Mouse (Mus musculus): ENCODE measurements at regions not wholly inside any gene's neighbourhood (a gene's known extent, or its start where the extent isn't known, plus 50 kb on each side); places are given as distances from the start of the nearest gene placed in this dataset.
A peak's percentile ranks its signal among the peaks of the same experiment; 100 is the strongest.

DNA sequence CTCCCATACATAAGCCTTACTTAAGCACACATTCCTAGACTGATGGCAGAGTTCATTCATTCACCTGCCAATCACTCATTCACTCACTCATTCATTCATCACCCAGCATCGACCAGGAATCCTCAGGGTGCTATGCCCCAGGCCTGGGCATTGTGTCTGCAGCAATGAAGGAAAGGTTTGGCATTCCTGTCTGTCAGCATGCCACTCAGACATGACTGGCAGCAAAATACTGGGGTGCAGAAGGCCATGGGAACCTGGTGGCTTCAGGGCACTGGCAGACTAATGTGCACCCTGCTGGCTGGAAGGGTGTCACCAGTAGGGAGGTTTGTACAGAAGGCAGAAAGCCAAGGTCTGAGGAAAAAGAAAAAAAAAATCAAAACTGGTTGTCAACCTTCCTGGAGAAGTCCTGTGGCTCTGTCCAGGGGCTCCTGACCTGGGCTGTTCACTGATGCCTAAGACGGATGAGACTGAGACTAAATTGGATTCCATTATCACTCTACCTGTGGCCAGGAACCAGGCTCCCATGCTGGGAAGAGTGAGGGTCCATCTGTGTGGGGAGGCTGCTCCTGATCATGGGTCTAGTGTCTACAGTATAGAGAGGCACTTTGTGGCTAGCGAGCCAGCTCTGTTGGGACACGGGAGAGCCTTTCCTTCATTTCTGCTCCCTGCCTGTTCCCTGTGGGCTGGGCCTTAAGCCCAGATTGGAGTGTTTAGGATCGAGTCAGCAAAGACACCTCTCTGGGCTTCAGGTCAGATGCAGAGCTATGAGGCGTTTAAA lies 104.1 kb downstream of the Cstad start:
- no peak for DNase-seq (ENCODE audit: low read depth, low spot score)

DNA sequence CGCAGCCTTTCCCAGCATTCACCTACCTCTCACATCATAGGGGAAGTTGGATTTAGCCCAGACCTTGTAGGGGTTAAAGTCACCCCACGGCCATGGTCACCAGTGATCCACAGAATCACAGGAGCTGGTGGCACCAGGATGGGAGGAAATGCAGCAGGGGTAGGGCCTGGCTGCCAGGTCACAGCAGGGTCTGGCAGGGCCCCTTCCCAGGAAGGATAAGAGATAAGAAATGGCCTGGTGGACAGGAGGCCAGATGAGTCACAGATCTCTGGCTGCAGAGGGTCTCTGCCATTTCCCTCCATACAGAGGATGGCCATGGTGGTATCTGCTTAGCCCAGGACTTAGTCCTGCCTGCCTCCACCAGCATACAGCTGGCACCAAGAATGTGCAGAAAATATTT lies 103.0 kb downstream of the Cstad start:
- no peak for DNase-seq (ENCODE audit: low read depth, low spot score)

DNA sequence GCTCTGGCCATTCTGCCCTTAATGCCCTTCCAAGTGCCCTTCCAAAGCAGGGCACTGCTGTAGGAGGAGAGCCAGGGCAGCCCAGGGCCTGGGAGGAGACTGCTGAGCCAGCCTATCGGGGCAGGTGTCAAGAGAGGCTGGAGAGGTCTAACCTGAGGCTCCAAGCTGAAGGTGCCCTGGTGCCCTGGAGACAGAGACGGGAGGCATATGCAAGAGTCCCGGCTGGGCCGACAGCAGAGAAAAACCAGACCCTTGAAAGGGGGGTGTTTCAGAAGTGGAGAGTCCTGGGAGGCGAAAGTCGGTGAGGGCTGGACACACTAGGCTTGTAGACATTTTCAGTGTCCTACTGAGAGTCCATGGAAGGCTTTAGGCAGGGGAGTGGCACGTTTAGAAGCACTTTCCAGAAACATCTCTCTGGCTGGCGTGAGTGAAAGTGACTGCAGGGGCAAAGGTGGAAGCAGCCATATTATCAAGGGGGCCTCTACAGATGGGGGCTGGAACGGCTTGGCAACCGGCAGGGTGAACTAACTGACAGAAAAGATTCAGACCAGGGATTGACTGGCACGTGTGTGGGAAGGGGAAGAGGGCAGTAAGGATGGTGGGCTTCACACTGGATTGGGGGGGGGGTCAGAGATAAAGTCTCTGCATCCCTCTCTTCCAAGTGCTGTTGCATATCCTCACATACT lies 101.1 kb downstream of the Cstad start:
- no peak for DNase-seq (ENCODE audit: low read depth, low spot score)

DNA sequence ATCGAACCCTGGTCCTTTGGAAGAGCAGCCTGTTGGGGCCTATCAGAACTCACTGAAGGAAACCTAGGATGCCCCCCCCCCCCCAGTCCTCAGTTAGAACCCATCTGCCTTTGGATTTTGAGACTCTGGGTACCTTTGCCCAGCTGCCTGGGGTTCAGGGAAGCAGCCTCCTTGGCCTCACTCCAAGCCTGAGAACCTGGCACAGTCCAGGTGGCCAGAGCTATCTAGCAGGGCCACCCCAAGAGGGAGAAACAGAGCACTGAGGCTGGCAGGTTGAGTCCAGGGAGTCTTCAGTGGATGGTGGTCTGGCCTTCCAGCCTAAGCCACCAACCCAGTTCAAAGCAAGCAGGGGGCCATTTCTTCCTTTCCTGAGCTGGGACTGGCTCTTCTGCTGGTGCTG lies 100.2 kb downstream of the Cstad start:
- DNase-seq (ENCODE audit: low read depth, low spot score), result no peak

DNA sequence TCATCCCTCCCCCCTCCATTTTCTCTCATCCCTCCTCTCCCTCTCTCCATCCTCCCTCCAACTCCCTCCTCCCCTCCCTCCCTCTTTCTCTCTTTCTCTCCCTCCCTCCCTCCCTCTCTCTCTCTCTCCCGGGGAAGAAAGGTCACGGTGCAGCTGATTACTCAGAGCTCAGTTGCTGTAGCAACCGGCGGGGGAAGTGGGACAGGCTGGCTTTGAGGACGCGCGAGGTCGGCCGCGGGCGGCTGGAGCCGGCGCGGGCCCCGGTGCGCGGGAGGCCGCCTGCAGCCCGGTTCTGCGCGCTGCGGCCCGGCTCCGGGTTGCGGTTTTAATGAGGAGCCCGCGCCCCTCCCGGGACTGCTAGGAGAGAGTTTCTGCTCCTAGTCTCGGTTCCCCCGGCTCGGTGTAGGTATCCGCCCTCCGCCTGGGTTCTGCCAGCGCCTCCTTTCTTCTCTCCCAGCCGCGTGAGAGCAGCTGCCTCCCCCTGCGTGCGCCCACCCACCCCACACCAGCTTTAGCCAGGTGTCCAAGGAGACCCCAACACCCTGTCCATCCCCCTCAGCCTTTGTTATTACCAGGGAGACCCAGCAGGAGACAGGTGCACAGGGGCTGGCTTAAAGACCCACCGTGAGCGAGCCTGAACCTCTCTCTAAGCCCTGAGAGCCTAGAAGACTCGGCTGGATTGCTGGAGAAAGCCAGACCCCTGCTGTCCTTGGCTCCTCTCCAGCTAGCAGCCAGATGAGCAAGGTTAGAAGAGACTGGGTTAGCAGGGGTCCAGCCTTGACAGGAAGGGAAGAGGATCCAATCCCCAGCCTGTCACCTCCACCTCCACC lies 98.6 kb downstream of the Cstad start:
- DNase-seq (ENCODE audit: low read depth, low spot score), result peak; percentile 86

DNA sequence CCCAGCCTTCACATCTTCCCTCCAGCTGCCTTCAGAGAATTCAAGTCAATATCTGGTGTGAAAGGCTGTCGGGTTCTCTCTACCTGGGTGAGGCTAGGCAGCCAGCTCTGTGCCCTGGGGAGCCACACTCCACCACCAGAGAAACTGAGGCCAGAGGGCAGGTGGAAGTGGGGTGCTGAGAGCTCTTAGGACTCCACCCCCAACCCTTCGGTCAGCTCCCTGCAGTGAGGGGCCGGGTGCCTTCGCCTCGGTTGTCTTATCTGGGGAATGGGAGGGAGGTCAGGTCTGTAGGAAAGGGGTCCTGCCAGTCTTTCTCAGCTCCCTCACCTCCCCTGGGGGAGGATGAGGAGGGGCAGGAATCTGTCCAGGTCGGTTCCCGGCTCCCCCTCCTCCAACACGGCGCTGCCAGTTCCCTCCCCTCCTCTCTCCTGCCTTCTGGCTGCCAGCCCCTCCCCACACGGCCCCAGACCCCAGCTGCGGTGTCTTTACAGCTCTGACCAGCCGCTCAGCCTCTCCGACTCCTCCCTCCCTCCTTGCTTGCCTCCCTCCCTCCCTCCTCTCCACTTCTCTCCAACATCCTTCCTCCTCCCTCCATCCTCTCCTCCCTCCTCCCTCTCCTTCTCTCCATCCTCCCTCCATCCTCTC lies 97.8 kb downstream of the Cstad start:
- DNase-seq (ENCODE audit: low read depth, low spot score), result peak; percentile 78

DNA sequence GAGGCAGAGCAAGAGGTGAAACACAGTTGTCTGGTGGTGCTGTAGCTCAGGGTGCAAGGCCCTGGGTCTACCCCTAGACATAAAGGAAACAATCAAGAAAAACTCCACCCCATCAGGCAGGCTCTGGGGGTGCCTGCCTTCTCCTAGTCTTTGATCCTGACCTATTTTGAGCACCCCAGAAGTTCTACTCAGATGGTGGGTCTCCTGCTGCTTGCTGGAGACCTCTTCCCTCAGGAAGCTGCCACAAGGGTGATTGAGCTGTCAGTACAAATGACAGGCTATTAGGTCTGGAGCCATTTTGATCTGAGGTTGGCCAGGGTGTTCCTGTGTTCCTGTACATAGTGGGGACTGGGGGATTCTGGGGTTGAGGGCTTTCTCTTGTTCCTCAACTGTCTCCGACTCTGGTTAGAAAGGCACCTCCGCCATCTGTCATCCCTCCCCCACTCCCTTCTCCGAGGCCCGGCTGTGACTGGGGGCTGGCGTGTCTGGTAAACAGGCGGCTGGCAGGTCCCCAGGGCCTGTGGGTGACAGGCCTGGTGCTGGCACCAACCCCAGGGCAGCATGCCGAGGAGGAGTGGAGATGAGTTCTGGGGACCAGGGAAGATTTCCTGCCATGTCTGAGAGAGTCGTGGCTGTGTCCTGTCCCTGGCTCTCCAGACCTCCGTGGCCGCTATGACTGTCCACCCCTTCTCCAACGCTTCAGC lies 97.2 kb downstream of the Cstad start:
- no peak for DNase-seq (ENCODE audit: low read depth, low spot score)

DNA sequence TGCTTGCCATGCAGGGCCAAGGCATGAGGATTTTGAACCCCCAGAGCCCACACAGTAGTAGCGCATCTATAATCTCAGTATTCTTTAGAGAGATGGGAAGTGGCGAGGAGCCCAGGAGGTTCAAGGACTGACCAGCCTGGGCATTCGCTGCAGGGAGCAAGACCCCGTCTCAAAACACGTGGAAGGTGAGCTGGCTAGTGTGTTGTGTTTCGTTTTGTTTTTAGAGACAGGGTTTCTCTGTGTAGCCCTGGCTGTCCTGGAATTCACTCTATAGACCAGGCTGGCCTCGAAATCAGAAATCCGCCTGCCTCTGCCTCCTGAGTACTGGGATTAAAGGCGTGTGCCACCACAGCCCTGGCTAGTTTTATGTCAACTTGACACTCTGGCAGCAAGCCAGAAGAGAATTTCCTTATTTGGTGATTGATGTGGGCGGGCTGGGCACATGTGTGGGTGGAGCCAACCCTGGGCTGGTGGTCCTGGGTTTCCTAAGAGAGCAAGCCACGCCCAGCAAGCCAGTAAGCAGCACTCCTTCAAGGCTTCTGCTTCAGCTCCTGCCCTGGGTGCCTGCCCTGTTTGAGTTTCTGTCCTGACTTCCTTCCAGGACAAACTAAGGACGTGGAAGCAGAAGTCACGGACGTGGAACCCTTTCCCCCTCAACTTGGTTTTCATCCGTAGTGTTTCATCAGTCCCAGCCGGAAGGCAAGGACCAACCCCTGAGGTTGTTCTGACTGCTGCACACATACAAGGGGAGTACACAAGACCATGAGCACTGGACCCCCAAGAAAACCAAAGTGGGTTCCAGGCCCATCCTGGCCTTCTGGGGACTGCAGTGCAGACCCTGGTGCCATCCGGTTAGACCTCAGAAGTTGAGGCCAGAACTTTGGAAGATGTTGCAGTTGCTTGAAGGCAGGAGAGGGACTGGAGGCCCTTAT lies 96.4 kb downstream of the Cstad start:
- DNase-seq (ENCODE audit: low read depth, low spot score), result peak; percentile 95

DNA sequence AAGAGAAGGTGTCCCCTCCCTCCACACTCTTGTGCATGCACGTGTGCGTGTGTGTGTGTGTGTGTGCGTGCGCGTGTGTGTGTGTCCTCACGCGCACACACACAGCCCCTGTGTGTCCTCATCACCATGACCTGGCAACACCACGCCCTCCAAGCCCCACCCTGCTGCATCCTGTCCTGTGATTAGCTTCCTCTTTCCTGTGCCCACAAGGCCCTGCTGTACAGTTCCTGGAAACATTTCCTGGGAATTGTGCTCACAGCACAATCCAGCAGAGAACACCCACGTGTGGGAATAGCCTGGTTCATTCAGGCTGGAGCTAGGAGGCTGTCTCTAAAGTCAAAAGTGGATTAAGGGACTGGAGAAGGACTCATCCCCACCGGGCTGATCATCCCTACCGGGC lies 95.5 kb downstream of the Cstad start:
- DNase-seq (ENCODE audit: low read depth, low spot score), result peak; percentile 61

DNA sequence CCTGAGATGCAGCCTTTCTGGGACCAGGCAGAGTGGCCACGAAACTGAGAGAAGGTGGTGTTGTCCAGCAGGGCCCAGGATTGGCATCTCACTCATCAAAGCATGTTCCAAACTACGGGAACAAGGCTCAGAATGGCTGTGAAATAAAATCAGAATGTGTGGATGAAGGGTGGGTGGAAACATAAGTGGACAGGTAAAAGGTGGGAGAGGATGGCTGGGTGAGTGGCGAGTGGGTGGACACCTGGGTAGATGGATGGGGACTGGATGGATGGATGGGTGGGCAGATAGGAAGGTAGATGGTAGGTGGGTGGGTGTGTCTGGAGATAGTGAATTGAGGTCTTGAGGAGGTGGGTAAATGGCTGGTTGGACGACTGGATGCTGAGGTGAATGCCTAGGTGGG lies 93.6 kb downstream of the Cstad start:
- no peak for DNase-seq (ENCODE audit: low read depth, low spot score)

DNA sequence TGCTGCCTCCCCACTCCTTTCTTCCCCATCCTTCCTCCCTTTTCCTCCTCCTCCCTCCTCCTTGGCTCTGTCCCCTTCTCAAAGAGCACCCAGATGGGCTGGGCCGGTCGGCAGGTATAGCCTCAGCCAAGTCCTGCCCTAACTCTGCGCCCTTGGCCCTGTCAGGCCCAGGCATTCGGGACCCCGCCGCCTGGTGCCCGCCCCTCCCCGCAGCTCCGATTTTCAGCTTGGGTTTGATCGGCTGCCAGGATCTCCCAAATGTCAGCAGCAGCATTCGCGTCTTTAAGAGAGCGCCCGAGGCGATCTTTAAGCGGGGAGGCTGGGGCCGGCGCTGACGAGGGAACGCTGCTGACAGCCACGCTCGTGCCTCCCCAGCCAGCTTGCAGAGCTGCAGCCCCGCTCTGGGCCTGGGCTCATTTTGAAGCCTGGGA lies 92.3 kb downstream of the Cstad start:
- peak; percentile 60 for DNase-seq (ENCODE audit: low read depth, low spot score)

DNA sequence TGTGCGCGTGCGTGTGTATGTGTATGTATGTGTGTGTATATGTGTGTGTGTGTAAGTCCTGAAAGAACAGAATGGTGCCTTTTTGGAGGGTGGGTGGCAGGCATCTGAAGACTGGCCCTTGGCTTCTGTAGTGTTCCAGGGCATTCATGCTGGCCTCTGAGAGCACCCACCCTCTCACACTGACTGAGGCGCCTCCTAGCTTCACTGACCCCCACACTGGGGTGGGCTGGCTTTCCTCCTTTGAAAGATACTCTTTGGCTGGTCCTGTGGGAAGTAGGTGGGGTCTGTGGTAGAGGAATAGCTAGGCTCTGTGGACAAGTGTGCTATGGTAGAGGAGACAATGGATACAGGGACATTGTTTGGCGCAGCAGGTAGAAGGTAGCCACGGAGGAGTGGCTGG lies 91.5 kb downstream of the Cstad start:
- DNase-seq (ENCODE audit: low read depth, low spot score), result no peak

DNA sequence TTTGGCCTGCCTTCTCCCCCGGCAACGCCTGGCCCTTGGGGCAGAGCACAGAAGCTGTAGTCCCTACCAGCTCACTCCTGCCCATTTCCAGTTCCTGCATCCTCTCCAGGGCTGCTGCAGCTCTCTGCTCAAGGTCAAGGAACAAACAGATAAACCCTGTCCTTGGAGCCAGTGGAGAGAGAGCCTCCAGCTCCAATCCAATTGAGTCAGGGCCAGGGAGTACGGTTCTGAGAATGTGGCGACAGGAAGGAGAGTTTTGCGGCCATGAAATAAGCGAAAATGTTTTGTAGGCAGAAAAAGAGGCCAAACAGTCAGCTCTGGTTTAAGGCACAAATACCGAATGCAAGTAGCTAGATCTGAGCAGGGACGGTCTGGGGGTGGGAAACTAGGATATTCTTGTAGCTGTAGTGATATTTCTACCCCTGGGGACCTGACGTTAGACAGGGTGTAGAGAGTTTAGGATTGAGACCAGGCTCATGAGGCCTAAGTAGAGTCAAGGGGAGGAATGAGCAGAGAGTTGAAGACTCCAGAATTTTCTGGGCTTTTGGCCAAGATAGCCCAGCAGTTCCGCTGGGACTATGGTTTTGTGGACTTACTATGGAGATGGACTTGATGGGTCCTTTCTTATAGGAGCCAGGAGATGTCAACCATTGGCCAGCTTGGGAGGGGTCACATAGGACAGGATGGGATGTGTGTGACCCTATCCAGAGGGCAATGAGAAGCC lies 90.5 kb downstream of the Cstad start:
- peak; percentile 31 for DNase-seq (ENCODE audit: low read depth, low spot score)

DNA sequence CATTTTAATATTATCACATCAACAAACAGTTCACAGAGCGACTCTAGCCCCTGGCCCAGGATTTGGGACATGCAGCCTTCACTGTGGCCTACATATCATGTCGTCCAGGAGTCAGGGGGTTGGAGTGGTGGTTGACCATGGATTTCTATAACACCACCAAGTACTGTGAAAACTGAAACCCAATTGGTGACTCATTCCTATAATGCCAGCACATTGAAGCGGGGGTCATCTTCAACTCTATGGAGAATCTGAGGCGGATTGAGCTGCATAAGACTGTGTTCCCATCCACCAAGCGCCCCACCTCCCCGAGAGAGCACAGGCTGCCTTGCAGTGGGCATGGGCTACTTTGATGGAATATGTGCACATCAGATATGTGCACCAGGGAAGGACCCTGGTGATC lies 89.6 kb downstream of the Cstad start:
- DNase-seq (ENCODE audit: low read depth, low spot score), result no peak

DNA sequence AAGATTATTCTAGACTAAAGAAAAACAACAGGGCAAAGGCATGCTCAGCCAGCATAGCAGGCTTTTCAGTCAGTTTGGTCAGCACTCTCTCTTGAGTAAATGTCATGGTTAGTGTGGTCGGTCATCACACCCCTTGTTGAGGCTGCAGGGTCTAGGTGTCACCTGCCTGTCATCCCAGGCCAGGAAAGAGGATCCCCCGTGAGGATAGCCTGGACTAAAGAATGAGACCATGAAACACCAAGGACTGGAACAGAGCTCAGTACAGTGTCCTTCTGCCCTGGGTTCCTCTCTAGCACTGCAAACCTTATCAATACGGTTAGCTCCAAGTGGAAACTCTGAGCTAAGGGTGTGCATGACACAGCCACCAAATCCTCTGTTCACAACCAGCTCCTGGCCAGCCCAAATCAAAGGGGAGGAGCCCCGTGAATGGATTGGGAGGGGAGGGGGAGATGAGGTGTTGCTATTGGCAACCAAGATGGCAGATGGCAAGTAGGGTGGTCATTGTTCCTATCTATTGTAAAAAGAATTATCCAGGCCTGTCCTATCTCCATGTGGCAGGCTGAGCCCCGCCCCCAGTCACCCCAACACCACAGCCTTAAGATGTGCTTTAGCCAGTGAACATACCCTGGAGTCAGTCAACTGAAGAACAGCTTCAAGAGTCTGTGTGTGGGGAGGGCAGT lies 87.4 kb downstream of the Cstad start:
- DNase-seq (ENCODE audit: low read depth, low spot score), result no peak

DNA sequence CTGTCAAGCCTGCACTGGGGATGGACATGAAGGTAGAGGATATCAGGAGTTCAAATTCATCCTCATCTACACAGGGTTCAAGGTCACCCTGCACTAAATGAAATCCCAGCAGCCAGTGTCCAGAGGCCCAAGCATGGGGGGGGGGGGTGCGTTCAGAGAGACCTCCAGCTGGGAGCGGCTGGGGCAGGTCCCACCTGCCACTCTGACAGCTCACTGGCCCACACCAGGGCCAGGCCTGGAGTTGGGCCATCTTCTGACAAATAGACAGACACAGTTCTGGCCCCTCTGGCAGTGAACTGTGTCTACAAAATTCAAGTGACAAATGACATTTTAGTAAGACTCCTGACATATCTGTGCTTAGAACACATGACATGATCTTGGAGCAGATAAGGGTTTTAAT lies 86.8 kb downstream of the Cstad start:
- DNase-seq (ENCODE audit: low read depth, low spot score), result no peak

DNA sequence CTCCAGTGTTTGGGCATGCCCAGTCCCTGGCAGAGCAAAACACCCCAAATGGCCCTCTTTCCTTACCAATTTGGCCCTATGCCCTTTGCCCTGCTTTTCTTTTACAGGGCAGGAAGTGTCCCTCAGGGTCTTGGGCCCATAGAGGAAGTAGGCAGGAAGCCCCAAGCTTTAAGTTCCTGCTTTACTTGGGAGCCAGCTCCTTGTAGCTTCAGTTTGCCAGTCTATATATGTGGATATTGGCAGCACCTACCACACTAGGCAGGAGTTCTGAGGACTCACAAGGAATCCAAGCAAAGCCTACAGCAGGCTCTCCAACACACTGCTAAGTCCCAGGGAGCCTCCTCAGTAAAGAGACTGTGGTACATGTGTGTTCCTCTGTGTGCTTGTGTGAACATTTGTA lies 84.2 kb downstream of the Cstad start:
- no peak for DNase-seq (ENCODE audit: low read depth, low spot score)

DNA sequence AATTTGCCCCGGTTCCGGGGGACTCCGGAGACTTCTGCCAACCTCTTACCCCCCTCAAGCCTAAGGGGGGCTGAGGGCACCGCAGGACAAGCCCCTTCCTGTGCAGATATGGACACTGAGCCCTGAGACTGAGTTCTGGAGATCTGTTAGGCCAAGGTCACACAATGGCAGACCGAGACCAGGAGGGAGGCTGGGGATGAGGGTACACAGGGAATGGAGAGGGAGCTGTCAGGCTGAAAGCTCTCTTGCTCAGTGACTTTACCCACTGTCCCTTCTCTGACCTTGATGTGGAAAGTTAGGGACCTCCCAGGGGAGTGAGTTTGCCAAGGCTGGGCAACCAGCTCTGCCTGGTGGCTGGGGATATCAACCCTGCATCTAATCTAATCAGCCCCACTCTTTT lies 82.7 kb downstream of the Cstad start:
- DNase-seq (ENCODE audit: low read depth, low spot score), result no peak

Measured in ES-CJ7 (cell line).